Mouse (Mus musculus) lung, postnatal 10 days (tissue): ENCODE data around the gene Rln1.

Experiments
- DNase-seq: peaks from one replicate; pipeline ENCODE4 v3.0.0; 2021

Rln1 gene

DNA sequence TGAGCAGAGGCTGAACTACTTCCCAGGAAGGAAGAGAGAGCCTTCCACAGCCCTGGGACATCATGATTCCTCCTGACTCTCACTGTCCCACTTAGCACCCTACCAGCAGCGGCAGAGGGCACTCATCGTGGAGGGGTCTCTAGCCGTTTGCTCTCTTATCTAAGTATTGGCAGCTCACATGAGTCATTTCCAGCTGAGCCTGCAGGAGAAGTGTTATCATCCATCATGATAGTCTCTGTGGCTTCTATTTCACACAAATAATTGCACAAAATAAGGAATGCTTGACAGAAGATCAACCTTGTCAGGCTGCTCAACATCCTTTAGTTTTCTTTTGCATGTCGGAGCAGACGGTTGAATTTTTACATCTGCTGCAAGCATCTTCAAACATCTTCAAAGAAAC is 25.8 kb upstream of the Rln1 start:
- DNase-seq: no peak

DNA sequence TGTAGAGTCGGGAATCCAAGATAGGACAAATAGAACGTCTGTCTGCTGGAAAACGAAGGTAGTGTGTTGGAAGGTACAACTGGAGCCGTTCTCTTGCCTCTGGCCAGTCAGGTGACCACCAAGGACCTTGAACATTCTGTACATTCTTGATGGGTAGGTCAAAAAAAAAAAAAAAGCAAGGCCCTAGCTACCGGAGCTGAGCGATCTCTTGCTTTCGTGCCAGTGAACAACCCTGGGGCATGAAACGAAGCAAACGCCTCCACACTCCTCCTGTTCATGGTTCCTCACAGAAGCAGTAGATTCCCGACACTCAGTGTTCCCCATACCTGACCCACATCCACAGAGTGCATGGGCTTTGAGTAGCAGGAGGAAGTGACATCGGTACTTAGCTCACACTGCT is 21.8 kb upstream of the Rln1 start:
- no peak for DNase-seq

DNA sequence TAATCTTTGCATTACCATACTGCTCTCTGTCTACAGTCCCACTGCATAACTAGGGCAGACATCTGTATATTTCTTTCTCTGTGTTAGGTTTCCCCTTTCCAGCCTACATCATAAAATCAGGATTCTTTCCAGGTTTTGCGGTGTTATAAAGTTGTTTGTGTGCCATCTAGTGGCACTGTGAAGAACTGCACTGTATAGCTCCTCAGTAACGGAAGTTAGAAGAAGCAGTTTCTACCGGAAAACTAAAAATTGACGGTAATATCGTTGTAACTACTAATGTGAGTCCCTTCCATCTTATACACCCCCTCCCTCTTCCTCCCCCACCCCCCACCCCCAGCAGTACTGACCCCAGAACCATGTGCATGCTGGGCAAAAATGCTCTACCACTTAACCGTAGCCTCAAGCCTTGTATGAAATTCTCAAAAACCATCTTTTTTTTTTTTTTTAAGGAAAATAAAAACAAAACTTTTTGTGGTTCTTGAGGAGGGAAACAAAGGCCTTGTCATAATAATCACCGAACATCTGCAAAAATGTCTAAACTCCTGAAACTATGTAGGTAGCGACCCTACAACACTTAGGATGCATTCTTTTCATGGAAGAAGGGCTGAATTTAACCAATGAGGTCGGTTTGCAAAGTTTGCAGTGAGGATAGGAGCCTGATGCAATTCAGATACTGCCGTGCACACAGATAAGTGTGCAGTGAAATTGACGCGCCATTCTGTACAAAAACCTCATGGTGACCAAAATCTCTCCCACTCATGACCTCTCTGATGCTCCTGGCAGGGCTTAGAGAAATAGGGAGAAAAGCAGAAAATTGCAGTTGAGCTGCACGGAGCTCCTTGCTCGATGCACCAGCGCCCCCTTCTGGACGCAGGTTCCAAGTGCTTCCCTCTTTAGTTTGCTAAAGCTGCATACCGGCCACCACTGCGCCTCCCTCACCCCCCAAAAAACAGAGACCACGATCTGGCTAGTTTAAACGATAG is 20.7 kb upstream of the Rln1 start:
- DNase-seq: peak; percentile 93

- DNase-seq: no peak
These were observed 16.5 kb upstream of the Rln1 start for GRCm38 (mm10) chr19:29350991-29351390.

DNA sequence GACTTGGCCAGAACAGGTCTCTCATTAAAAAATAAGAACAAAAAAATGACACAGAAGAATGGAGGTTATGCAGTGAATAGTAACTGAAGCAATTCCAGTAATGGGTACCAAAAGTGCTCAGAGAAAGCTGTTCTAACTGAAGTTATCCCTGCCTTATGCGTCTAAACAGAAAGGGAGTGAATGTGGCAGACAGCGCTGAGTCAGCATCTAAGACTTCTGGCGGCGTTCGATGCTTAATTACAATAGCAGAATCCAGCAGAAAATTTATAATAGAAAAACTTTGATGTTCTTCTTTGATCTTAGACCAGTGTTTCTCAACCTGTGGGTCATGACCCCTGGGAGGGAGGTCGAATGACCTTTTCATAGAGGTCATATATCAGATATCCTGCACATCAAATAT is 11.2 kb upstream of the Rln1 start:
- no peak for DNase-seq

DNA sequence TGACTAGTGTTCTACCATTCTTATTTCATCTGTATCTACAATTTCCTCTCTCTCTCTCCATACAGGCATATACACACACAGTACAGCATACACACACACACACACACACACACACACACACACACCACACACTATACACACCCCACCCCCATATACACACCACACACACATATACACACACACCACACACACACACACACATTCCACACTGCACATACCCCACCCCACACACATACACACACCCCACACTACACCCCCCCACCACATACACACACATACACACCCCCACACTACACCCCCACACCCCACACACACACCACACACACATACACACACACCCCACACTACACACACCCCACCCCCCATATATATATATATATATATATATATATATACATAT is 10.4 kb upstream of the Rln1 start:
- DNase-seq: no peak

- DNase-seq: no peak
These were observed 7.8 kb upstream of the Rln1 start for GRCm38 (mm10) chr19:29342281-29342680.

GRCm38 (mm10) chr19:29341029-29341428 is 6.6 kb upstream of the Rln1 start:
- DNase-seq: no peak

GRCm38 (mm10) chr19:29336624-29337023 is 2.2 kb upstream of the Rln1 start:
- DNase-seq: no peak

- no peak for DNase-seq
These were observed 7.5 kb downstream of the Rln1 start for GRCm38 (mm10) chr19:29326822-29327552.

DNA sequence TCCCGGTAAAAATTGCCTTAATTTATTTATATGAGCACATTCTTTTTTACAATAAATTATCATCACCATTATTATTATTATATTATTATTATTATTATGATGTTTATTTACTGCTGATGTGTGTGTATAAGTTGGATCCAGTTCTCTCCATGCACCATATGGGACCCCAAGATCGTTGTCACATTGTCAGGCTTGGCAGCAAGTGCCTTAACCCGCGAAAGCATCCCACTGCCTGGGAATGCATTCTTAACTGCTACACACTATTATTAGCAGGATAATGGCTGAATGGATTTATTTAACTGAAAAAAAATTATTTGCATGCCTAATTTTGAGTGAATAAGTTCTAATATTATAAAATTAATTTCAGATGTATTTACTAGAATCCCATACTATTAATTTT is 8.1 kb downstream of the Rln1 start:
- no peak for DNase-seq

DNA sequence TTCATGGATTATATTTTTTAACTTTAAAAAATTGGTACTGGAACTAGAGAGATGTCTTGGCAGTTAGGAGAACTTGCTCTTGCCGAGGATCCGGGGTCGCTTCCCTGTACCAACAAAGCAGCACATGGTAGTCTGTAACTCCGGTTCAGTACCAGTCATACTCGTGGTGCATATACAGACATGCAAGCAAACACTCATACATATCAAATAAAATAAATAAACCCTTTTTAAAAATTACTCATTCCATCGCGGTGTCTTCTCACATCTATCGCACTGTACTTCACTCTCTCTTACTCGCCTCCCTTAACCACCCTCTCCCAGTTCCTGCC is 8.7 kb downstream of the Rln1 start:
- DNase-seq: no peak

GRCm38 (mm10) chr19:29325053-29325851 is 9.2 kb downstream of the Rln1 start, which contains the start of gene Insl6:
Gene Insl6, minus strand, starts transcription at chr19:29325356.
- peak; percentile 66 for DNase-seq

- no peak for DNase-seq
These were observed 10.9 kb downstream of the Rln1 start for GRCm38 (mm10) chr19:29323416-29324049.

GRCm38 (mm10) chr19:29312661-29313060 is 21.8 kb downstream of the Rln1 start:
- no peak for DNase-seq

DNA sequence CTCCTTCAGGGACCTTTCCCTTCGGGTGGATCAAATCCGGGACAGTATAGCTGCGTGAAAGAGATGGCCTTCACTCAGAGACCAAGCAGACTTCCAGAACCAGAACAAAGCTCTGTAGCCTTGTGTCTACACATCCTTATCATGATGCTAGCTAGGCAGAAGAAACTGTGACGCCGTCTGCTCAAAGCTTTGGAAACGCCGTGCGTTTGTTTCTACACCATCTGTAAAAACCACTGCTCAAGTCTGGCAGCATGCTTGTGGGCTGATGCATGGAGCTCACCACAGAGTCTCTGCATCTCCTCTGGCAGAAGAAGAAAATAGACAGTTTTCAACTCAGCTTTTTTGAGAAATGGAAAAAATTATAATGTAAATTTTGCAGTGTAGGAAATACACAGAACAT is 22.7 kb downstream of the Rln1 start:
- DNase-seq: no peak

DNA sequence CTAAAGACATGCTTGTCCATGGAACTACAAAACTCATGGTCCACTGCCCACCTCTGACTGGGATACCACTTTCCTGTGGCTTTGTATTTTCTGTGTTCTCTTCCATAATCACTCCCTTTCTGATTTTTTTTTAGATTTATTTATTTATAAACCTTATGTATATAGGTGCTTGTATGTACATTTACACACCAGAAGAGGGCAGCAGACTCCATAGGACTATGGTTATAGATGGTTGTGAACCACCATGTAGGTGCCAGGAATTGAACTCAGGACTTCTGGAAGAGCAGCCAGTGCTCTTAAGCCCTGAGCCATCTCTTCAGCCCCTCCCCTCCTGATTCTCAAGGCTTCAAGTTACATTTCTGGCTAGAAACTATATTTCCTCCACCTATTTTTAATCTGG is 25.6 kb downstream of the Rln1 start:
- DNase-seq: no peak

DNA sequence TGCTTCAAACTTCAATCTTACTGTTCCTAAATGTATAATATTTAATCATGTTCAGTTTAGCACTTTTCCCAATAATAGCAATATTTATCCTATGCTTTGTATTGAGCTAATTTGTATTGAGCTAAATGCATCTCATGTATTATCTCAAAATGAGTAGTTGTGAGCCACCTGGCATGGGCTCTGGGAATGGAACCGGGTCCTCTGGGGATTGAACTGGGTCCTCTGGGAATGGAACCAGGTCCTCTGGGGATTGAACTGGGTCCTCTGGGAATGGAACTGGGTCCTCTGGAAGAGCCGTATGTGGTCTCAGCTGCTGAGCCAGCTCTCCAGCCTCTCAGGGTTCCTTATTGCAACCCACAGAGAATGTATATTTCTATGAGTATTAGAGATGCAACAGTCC is 32.4 kb downstream of the Rln1 start:
- DNase-seq: no peak

- DNase-seq: no peak
These were observed 33.6 kb downstream of the Rln1 start for GRCm38 (mm10) chr19:29300919-29301318.

DNA sequence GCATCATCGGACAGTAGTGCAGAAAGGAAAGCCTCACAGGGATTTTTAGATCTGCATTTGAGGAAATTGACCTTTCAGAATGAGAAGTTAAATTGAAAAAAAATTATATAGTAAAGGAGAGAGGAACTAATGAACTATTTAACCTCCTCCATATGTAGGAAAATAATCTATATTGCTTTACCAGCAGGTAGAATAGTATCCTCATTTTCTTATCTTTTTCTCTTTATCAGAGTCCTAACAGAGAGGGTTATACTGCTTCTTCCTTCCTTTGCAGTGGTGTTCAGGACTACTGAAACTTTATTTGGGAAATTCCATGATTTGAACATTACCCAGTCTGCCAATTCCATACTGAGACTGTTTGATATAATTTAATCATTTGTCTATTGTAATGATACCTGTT is 37.1 kb downstream of the Rln1 start:
- DNase-seq: no peak

DNA sequence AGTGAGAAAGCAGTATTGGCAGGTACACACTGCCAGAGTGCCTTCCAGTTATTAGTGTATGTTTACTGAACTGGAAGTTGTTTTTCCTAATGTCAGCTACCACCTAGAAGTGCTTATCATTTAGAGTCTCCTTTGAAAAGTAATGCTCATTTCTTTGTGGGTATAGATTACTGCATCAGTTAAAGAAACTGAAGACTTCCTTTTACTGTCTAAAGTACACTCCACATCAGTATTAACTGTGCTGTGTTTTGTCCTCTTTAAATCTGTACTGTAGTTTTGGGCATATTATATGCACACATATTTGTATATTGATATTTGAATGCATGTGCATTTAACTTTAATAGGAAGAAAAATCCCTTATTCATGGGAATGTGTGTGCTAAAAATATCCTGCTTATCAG is 38.3 kb downstream of the Rln1 start:
- DNase-seq: no peak

- no peak for DNase-seq
These were observed 39.7 kb downstream of the Rln1 start for GRCm38 (mm10) chr19:29294756-29295155.

GRCm38 (mm10) chr19:29292546-29292945 is 41.9 kb downstream of the Rln1 start:
- DNase-seq: no peak
